Mouse (Mus musculus) CH12.LX (cell line): Measurements from ENCODE around the gene Klk1.

Experiments used
- CHD2 ChIP-seq: IDR thresholded peaks from 2 replicates; pipeline ENCODE4 v1.6.1; 2011; ENCODE audit warnings: low read length, improper control_type of control experiment
- CTCF ChIP-seq, 2 experiments: IDR thresholded peaks in 1 of 2; conservative IDR thresholded peaks in 1 of 2; 2 replicates each; pipeline ENCODE4 v1.5.1; 2011 to 2012; ENCODE audit warnings: low read depth in 2 of 2, low read length in 2 of 2, improper control_type of control experiment in 1 of 2, inconsistent platforms in 1 of 2, mild to moderate bottlenecking in 1 of 2, moderate library complexity in 1 of 2
- EP300 ChIP-seq: IDR thresholded peaks from 2 replicates; pipeline ENCODE4 v1.6.1; 2011; ENCODE audit warnings: low read length, improper control_type of control experiment
- ETS1 ChIP-seq: conservative IDR thresholded peaks from 2 replicates; pipeline ENCODE4 v1.6.1; 2012; ENCODE audit warnings: low read depth, mild to moderate bottlenecking, inconsistent platforms, low read length, improper control_type of control experiment, moderate library complexity
- MAFK ChIP-seq: IDR thresholded peaks from 2 replicates; pipeline ENCODE4 v1.6.1; 2011; ENCODE audit warnings: low read length, improper control_type of control experiment; ENCODE audit not compliant: insufficient replicate concordance
- MAX ChIP-seq: IDR thresholded peaks from 2 replicates; pipeline ENCODE4 v1.6.1; 2011; ENCODE audit warnings: low read length, improper control_type of control experiment
- MYC ChIP-seq: IDR thresholded peaks from 2 replicates; pipeline ENCODE4 v1.6.1; 2011; ENCODE audit warnings: low read depth, mild to moderate bottlenecking, improper control_type of control experiment, low read length
- POLR2AphosphoS2 ChIP-seq: IDR thresholded peaks from 2 replicates; pipeline ENCODE4 v1.6.1; 2011; ENCODE audit warnings: low read depth, low read length, improper control_type of control experiment

- no peak for TF ChIP-seq POLR2AphosphoS2
- no peak for TF ChIP-seq ETS1
- no peak for TF ChIP-seq MAFK
- no peak for TF ChIP-seq MYC
- no peak for TF ChIP-seq EP300
- no peak for TF ChIP-seq CTCF (conservative IDR thresholded peaks at IDR 0.05 in 1 of 2, IDR thresholded peaks at IDR 0.05 in 1 of 2; ENCODE audit: low read depth in 2 of 2, low read length in 2 of 2)
- no peak for TF ChIP-seq MAX
- TF ChIP-seq CHD2 = no peak
Measured at GRCm38 (mm10) chr7:44268117-44268516, 43.0 kb downstream of the Klk1 start.
